Mouse (Mus musculus): Measurements from ENCODE around the gene Ptbp3.

Ptbp3 gene

GRCm38 (mm10) chr4:59457941-59458340 is 91.2 kb downstream of the Ptbp3 start:
- ChIA-PET CTCF (interaction anchor here in 1 of 4 experiments (0.9 kb wide), 1 partner anchor 117 kb away, joined by 3 read pairs; no protein-coding TSS in a partner anchor), POLR2A (interaction anchor here in 2 of 4 experiments (0.6 to 13.9 kb wide), 14 partner anchors 8 to 44 kb away, joined by 3 to 126 read pairs (median 4); partner anchors contain the start of gene Susd1 (in 2 of the 2))

GRCm38 (mm10) chr4:59457091-59457490 is 92.1 kb downstream of the Ptbp3 start:
- POLR2A ChIA-PET: interaction anchor here in 3 of 4 experiments (0.7 to 13.9 kb wide), 11 partner anchors 9 to 42 kb away, joined by 3 to 126 read pairs (median 4); partner anchors contain the start of gene Susd1 (in 1 of the 3)

GRCm38 (mm10) chr4:59455465-59455864 is 93.7 kb downstream of the Ptbp3 start:
- POLR2A ChIA-PET: interaction anchor here in 3 of 4 experiments (0.7 to 13.9 kb wide), 16 partner anchors 8 to 83 kb away, joined by 3 to 126 read pairs (median 4); partner anchors contain the start of gene Susd1 (in 2 of the 3)
- CTCF ChIA-PET: no interaction called here

More at GRCm38 (mm10) chr4:59457091-59457490, 92.1 kb downstream of the Ptbp3 start:
- CTCF ChIA-PET: interaction anchor here in 1 of 4 experiments (0.9 kb wide), 1 partner anchor 116 kb away, joined by 3 read pairs; no protein-coding TSS in a partner anchor

GRCm38 (mm10) chr4:59454046-59454445 is 95.1 kb downstream of the Ptbp3 start:
- ChIA-PET POLR2A (interaction anchor here in 2 of 4 experiments (0.8 to 13.9 kb wide), 5 partner anchors 10 to 41 kb away, joined by 3 to 126 read pairs (median 8); no protein-coding TSS in a partner anchor), CTCF (no interaction called here)

- POLR2A ChIA-PET: interaction anchor here in 3 of 4 experiments (0.5 to 13.9 kb wide), 16 partner anchors 8 to 1051 kb away, joined by 3 to 126 read pairs (median 6); partner anchors contain the start of genes E130308A19Rik (in 1 of the 3) and Susd1 (in 1 of the 3)
- CTCF ChIA-PET: interaction anchor here in 1 of 4 experiments (0.6 kb wide), 1 partner anchor 165 kb away, joined by 3 read pairs; no protein-coding TSS in a partner anchor
Observed at GRCm38 (mm10) chr4:59452503-59452933, 96.6 kb downstream of the Ptbp3 start.

- ChIA-PET CTCF (no interaction called here), POLR2A (interaction anchor here (0.6 to 13.9 kb wide), 28 partner anchors 10 to 478 kb away, joined by 3 to 126 read pairs (median 6); partner anchors contain the start of gene Susd1 (in 2 of the 4))
Observed at GRCm38 (mm10) chr4:59450906-59451305, 98.3 kb downstream of the Ptbp3 start.

- POLR2A ChIA-PET: interaction anchor here (0.6 to 13.9 kb wide), 28 partner anchors 10 to 478 kb away, joined by 3 to 126 read pairs (median 6); partner anchors contain the start of gene Susd1 (in 2 of the 4)
Observed at GRCm38 (mm10) chr4:59450234-59450854, 98.8 kb downstream of the Ptbp3 start.

GRCm38 (mm10) chr4:59447296-59447695 is 101.9 kb downstream of the Ptbp3 start:
- POLR2A ChIA-PET: interaction anchor here in 2 of 4 experiments (0.6 to 13.9 kb wide), 11 partner anchors 8 to 359 kb away, joined by 3 to 126 read pairs (median 4); partner anchors contain the start of genes Snx30 (in 1 of the 2) and Susd1 (in 1 of the 2)
- CTCF ChIA-PET: no interaction called here

More at GRCm38 (mm10) chr4:59450234-59450854, 98.8 kb downstream of the Ptbp3 start:
- CTCF ChIA-PET: no interaction called here

GRCm38 (mm10) chr4:59445516-59445915 is 103.6 kb downstream of the Ptbp3 start:
- ChIA-PET POLR2A (interaction anchor here in 2 of 4 experiments (0.8 to 1.4 kb wide), 5 partner anchors 9 to 24 kb away, joined by 3 to 5 read pairs (median 4); no protein-coding TSS in a partner anchor), CTCF (no interaction called here)

- ChIA-PET CTCF (no interaction called here), POLR2A (interaction anchor here in 2 of 4 experiments (1.0 to 1.4 kb wide), 5 partner anchors 8 to 24 kb away, joined by 3 to 4 read pairs (median 4); no protein-coding TSS in a partner anchor)
Observed at GRCm38 (mm10) chr4:59444994-59445393, 104.2 kb downstream of the Ptbp3 start.

GRCm38 (mm10) chr4:59444085-59444484 is 105.1 kb downstream of the Ptbp3 start:
- ChIA-PET POLR2A (interaction anchor here in 2 of 4 experiments (1.3 to 1.4 kb wide), 2 partner anchors 13 to 23 kb away, joined by 4 read pairs; no protein-coding TSS in a partner anchor), CTCF (no interaction called here)

GRCm38 (mm10) chr4:59441265-59441664 is 107.9 kb downstream of the Ptbp3 start:
- ChIA-PET POLR2A (interaction anchor here in 2 of 4 experiments (1.2 to 2.6 kb wide), 4 partner anchors 9 to 109 kb away, joined by 3 to 14 read pairs (median 12); no protein-coding TSS in a partner anchor), CTCF (no interaction called here)

- ChIA-PET CTCF (interaction anchor here in 2 of 4 experiments (0.5 to 0.7 kb wide), 2 partner anchors 38 to 923 kb away, joined by 3 read pairs; no protein-coding TSS in a partner anchor), POLR2A (interaction anchor here in 2 of 4 experiments (0.7 to 2.6 kb wide), 11 partner anchors 10 to 110 kb away, joined by 3 to 14 read pairs (median 3); no protein-coding TSS in a partner anchor)
Observed at GRCm38 (mm10) chr4:59439960-59440359, 109.2 kb downstream of the Ptbp3 start.

GRCm38 (mm10) chr4:59439041-59439440 is 110.1 kb downstream of the Ptbp3 start:
- CTCF ChIA-PET: no interaction called here
- POLR2A ChIA-PET: interaction anchor here in 2 of 4 experiments (0.7 to 9.5 kb wide), 12 partner anchors 9 to 26 kb away, joined by 3 to 99 read pairs (median 5); no protein-coding TSS in a partner anchor

- CTCF ChIA-PET: no interaction called here
- POLR2A ChIA-PET: interaction anchor here in 2 of 4 experiments (0.7 to 9.5 kb wide), 14 partner anchors 10 to 110 kb away, joined by 3 to 99 read pairs (median 4); no protein-coding TSS in a partner anchor
Observed at GRCm38 (mm10) chr4:59437990-59438854, 110.9 kb downstream of the Ptbp3 start, which contains the start of gene Susd1. Susd1 (minus strand) TSS chr4:59438633.

GRCm38 (mm10) chr4:59435951-59436350 is 113.2 kb downstream of the Ptbp3 start:
- POLR2A ChIA-PET: interaction anchor here in 3 of 4 experiments (0.9 to 9.5 kb wide), 8 partner anchors 10 to 26 kb away, joined by 3 to 99 read pairs (median 6); no protein-coding TSS in a partner anchor
- CTCF ChIA-PET: no interaction called here

GRCm38 (mm10) chr4:59434039-59434438 is 115.1 kb downstream of the Ptbp3 start:
- ChIA-PET POLR2A (interaction anchor here in 3 of 4 experiments (0.8 to 9.5 kb wide), 8 partner anchors 9 to 69 kb away, joined by 3 to 99 read pairs (median 6); no protein-coding TSS in a partner anchor), CTCF (interaction anchor here in 1 of 4 experiments (1.0 kb wide), 1 partner anchor 21 kb away, joined by 3 read pairs; no protein-coding TSS in a partner anchor)

GRCm38 (mm10) chr4:59429128-59429527 is 120.0 kb downstream of the Ptbp3 start:
- ChIA-PET CTCF (no interaction called here), POLR2A (no interaction called here)

Data from embryonic stem cell, embryonic (primary cell).